Mouse (Mus musculus) forebrain, embryonic 15.5 days (tissue): ENCODE data around the gene Jmjd1c. TPM values are rescaled to one million over a fixed set of nuclear protein-coding genes. Genes with fewer than 3 reads are reported as not detected.

Experiments used
- ATAC-seq: fragments of 200-750 bp; cut with Nextera tagmentation; replicated peaks from 2 replicates; pipeline ENCODE4 v1.8.0; 2017; ENCODE audit warnings: mild to moderate bottlenecking, moderate TSS enrichment, moderate library complexity
- H3K27ac ChIP-seq: fragments of 300-500 bp; sonication (generic); replicated peaks from 2 replicates; pipeline ENCODE4 v1.5.1; 2015; ENCODE audit warnings: mild to moderate bottlenecking, inconsistent platforms
- H3K27me3 ChIP-seq: fragments of 300-500 bp; sonication (generic); 2 replicates; pipeline ENCODE4 v1.6.1; 2015; ENCODE audit warnings: inconsistent platforms
- H3K36me3 ChIP-seq: fragments of 300-500 bp; sonication (generic); 2 replicates; pipeline ENCODE4 v1.6.1; 2015; ENCODE audit warnings: mild to moderate bottlenecking, inconsistent platforms
- H3K4me1 ChIP-seq: fragments of 300-500 bp; sonication (generic); 2 replicates; pipeline ENCODE4 v1.6.1; 2015; ENCODE audit warnings: inconsistent platforms
- H3K4me2 ChIP-seq: fragments of 300-500 bp; sonication (generic); replicated peaks from 2 replicates; pipeline ENCODE4 v1.6.1; 2015; ENCODE audit warnings: mild to moderate bottlenecking, inconsistent platforms
- H3K4me3 ChIP-seq: fragments of 300-500 bp; sonication (generic); 2 replicates; pipeline ENCODE4 v1.5.1; 2015; ENCODE audit warnings: mild to moderate bottlenecking, inconsistent platforms
- H3K9ac ChIP-seq: fragments of 300-500 bp; sonication (generic); replicated peaks from 2 replicates; pipeline ENCODE4 v1.6.1; 2015; ENCODE audit warnings: mild to moderate bottlenecking, inconsistent platforms
- H3K9me3 ChIP-seq: fragments of 300-500 bp; sonication (generic); 2 replicates; pipeline ENCODE4 v1.6.1; 2016; ENCODE audit warnings: inconsistent platforms
- WGBS: fragments of 180-500 bp; shearing (Covaris S2); methylation state at CpG from one replicate; pipeline ENCODE4 v1.1.7; 2015; ENCODE audit warnings: mixed read lengths; 5-methylcytosine and 5-hydroxymethylcytosine counted together
- polyA plus RNA-seq: library from polyadenylated mRNA; unstranded; fragments of >200 nt; fragmentation: Nextera tagmentation; extraction: Ambion mirVana; gene quantifications from 2 replicates; pipeline ENCODE4 v1.2.1, GENCODE M21; 2015

Gene Jmjd1c
- polyA plus RNA-seq, 1 experiment from 2014 or later: 64.1 TPM

DNA sequence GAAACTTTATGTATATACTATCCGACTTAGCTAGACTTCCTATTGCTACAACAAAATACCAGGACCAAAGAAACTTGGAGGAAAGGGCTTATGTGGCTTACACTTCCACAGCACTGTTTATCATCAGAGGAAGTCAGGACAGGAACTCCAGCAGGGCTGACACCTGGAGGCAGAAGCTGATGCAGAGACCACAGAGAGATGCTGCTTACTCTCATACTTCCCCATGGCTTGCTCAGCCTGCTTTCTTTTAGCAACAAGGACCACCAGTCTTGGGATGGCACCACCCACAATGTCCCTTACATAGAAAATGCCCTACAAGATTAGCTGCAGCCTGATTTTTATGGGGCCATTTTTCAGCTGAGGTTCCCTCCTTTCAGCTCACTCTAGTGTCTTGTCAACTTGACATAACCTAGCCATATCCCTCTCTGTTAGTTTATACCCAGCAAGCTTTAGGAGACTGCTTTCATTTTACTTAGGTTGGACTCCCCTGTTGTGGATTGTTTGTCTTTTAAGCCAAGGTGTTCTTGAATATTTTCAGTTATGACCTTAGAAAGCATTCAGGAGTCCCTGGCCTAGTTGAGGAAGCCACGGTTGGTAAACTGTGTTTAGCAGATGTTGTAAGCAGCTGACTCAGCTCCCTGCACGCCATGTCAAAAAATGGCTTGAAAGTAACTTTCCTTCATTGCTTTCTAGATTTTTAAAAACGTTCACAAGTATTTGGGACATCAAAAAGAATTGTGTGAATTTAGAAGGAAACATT, 114.2 kb downstream of the Jmjd1c start:
- WGBS: 84% methylated on average over 4 of the region's 4 CpGs
- Histone ChIP-seq H3K4me2 (no peak overlapping the region), H3K9me3 (no peaks in the 10 kb centered on the region), H3K27ac (peak overlapping the region; percentile 2; the same call in 1 of the 2 replicates), H3K36me3 (no peaks in the 10 kb centered on the region), H3K4me3 (no peak overlapping the region), H3K27me3 (no peaks in the 10 kb centered on the region), H3K9ac (no peak overlapping the region), H3K4me1 (peaks cover 13% of the 10 kb centered on the region)
- ATAC-seq: no peak

- Histone ChIP-seq H3K4me2 (no peak overlapping the region), H3K27ac (no peak overlapping the region), H3K9me3 (no peaks in the 10 kb centered on the region), H3K27me3 (no peaks in the 10 kb centered on the region), H3K36me3 (no peaks in the 10 kb centered on the region), H3K4me1 (peaks cover 13% of the 10 kb centered on the region), H3K4me3 (no peak overlapping the region), H3K9ac (no peak overlapping the region)
- no peak for ATAC-seq
- WGBS: 95% methylated on average over 5 of the region's 5 CpGs
These were observed 116.1 kb downstream of the Jmjd1c start for GRCm38 (mm10) chr10:67212031-67212430.

DNA sequence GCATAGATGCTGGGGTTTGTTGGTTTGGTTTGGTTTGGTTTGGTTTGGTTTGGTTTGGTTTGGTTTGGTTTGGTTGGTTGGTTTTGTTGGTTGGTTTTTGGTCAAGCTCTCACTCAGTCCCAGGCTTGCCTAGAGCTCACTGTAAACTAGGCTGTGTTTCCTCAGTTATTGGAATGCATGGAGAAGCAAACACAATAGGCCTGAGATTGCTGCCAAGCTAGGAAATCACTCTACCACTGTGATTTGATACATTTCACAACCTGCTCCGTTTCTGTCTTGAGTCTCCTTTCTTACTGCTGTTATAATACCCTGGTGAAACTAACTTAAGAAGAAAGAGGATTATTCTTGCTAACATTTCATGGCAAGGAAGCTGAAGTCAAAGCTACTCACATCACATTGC, 117.8 kb downstream of the Jmjd1c start:
- H3K27ac ChIP-seq: no peak overlapping the region
- H3K4me2 ChIP-seq: no peak overlapping the region
- no peak overlapping the region for H3K4me3 ChIP-seq
- H3K4me1 ChIP-seq: peaks cover 13% of the 10 kb centered on the region
- H3K9ac ChIP-seq: no peak overlapping the region
- ATAC-seq: no peak
- no peaks in the 10 kb centered on the region for H3K27me3 ChIP-seq
- no peaks in the 10 kb centered on the region for H3K9me3 ChIP-seq
- WGBS: 12% methylated on average over 1 of the region's 1 CpGs
- peaks cover 8% of the 10 kb centered on the region; the same call in 1 of the 2 replicates for H3K36me3 ChIP-seq

DNA sequence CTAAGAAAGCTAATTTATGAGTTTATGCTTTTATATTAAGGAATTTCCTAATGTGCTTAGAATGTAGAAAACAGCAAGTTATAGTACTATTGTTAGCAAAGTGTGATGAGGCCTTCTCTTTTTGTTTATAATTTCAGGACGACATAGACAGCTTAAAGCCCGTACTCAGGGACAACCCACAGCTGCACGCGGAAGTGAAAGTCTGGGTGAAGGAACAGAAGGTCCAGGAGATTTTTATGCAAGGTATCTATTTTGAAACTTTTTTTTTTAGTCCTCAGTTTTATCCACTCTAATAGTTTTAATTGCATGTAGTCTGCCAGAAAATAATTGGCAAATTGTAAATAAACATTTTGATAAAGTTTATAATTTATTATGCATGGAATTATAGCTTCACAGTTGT, 119.2 kb downstream of the Jmjd1c start:
- Histone ChIP-seq H3K9me3 (no peaks in the 10 kb centered on the region), H3K4me2 (no peak overlapping the region), H3K4me3 (no peak overlapping the region), H3K27ac (no peak overlapping the region), H3K36me3 (peaks cover 22% of the 10 kb centered on the region), H3K27me3 (no peaks in the 10 kb centered on the region), H3K4me1 (peaks cover 14% of the 10 kb centered on the region), H3K9ac (no peak overlapping the region)
- 78% methylated on average over 4 of the region's 4 CpGs for WGBS
- no peak for ATAC-seq

GRCm38 (mm10) chr10:67216872-67217271, 120.9 kb downstream of the Jmjd1c start:
- peaks cover 25% of the 10 kb centered on the region for H3K4me1 ChIP-seq
- H3K9me3 ChIP-seq: no peaks in the 10 kb centered on the region
- H3K27me3 ChIP-seq: no peaks in the 10 kb centered on the region
- no peak overlapping the region for H3K27ac ChIP-seq
- H3K36me3 ChIP-seq: peaks cover 26% of the 10 kb centered on the region
- 0 out of 2 replicates have a peak, but pooled peaks have one; percentile 11 for ATAC-seq
- H3K9ac ChIP-seq: no peak overlapping the region
- H3K4me3 ChIP-seq: no peak overlapping the region
- WGBS: 76% methylated on average over 3 of the region's 3 CpGs
- H3K4me2 ChIP-seq: no peak overlapping the region

GRCm38 (mm10) chr10:67218873-67219565, 123.1 kb downstream of the Jmjd1c start:
- Histone ChIP-seq H3K9me3 (no peaks in the 10 kb centered on the region), H3K9ac (no peak overlapping the region), H3K4me2 (no peak overlapping the region), H3K27me3 (no peaks in the 10 kb centered on the region), H3K4me3 (no peak overlapping the region), H3K27ac (no peak overlapping the region), H3K4me1 (peaks cover 17% of the 10 kb centered on the region), H3K36me3 (peaks cover 28% of the 10 kb centered on the region)
- ATAC-seq: no peak
- WGBS: 94% methylated on average over 18 of the region's 18 CpGs

DNA sequence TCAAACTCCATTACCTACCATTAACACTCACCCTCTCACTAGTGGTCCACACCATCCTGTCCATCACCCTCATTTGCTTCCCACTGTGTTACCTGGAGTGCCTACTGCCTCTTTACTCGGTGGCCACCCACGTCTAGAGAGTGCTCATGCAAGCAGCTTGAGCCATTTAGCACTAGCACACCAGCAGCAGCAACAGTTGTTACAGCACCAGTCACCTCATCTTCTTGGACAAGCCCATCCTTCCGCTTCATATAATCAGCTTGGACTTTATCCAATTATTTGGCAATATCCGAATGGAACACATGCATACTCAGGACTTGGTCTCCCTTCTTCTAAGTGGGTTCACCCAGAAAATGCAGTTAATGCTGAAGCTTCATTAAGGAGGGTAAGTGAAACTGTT, 124.3 kb downstream of the Jmjd1c start:
- H3K4me1 ChIP-seq: peaks cover 12% of the 10 kb centered on the region
- no peaks in the 10 kb centered on the region for H3K9me3 ChIP-seq
- H3K4me2 ChIP-seq: no peak overlapping the region
- H3K27ac ChIP-seq: no peak overlapping the region
- H3K4me3 ChIP-seq: no peak overlapping the region
- no peak for ATAC-seq
- H3K36me3 ChIP-seq: peaks cover 39% of the 10 kb centered on the region
- no peaks in the 10 kb centered on the region for H3K27me3 ChIP-seq
- no peak overlapping the region for H3K9ac ChIP-seq
- WGBS: 64% methylated on average over 4 of the region's 4 CpGs

GRCm38 (mm10) chr10:67221284-67221683, 125.4 kb downstream of the Jmjd1c start:
- WGBS: 35% methylated on average over 5 of the region's 5 CpGs
- no peak for ATAC-seq
- peak overlapping the region; percentile 8; the same call in 1 of the 2 replicates for H3K27ac ChIP-seq

DNA sequence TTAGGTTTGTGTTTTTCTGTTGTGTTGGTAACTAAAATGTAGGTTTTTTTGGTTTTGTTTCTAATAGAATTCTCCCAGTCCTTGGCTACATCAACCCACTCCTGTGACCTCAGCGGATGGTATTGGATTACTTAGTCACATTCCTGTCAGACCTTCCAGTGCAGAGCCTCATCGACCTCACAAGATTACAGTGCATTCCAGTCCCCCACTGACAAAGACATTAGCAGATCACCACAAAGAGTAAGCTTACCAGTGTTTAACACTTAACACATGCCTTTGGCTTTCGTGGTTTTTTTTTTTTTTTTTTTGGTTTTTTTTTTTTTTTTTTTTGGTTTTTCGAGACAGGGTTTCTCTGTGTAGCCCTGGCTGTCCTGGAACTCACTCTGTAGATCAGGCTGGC, 128.0 kb downstream of the Jmjd1c start:
- H3K36me3 ChIP-seq: peaks cover 43% of the 10 kb centered on the region
- no peaks in the 10 kb centered on the region for H3K9me3 ChIP-seq
- ATAC-seq: no peak
- H3K9ac ChIP-seq: no peak overlapping the region
- H3K4me2 ChIP-seq: no peak overlapping the region
- H3K27me3 ChIP-seq: no peaks in the 10 kb centered on the region
- no peak overlapping the region for H3K27ac ChIP-seq
- H3K4me1 ChIP-seq: peaks cover 12% of the 10 kb centered on the region
- H3K4me3 ChIP-seq: no peak overlapping the region
- WGBS: 84% methylated on average over 3 of the region's 4 CpGs

More at GRCm38 (mm10) chr10:67221284-67221683, 125.4 kb downstream of the Jmjd1c start:
- no peaks in the 10 kb centered on the region for H3K27me3 ChIP-seq
- no peak overlapping the region for H3K9ac ChIP-seq
- H3K36me3 ChIP-seq: peaks cover 49% of the 10 kb centered on the region
- no peak overlapping the region for H3K4me2 ChIP-seq
- H3K4me1 ChIP-seq: peaks cover 12% of the 10 kb centered on the region
- H3K9me3 ChIP-seq: no peaks in the 10 kb centered on the region
- H3K4me3 ChIP-seq: no peak overlapping the region

DNA sequence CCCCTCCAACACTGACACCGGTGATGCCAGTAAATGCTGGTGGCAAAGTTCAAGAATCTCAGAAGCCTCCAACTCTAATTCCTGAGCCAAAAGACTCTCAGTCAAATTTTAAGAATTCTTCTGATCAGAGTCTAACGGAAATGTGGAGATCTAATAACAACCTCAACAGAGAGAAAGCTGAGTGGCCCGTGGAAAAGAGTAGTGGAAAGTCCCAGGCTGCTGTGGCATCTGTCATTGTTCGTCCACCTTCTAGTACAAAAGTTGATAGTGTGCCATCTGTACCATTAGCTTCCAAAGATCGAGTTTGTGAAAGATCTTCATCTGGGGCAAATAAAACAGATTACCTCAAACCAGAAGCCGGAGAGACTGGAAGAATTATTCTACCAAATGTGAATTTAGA, 129.6 kb downstream of the Jmjd1c start:
- H3K27me3 ChIP-seq: no peaks in the 10 kb centered on the region
- H3K36me3 ChIP-seq: peaks cover 36% of the 10 kb centered on the region
- H3K4me1 ChIP-seq: peaks cover 8% of the 10 kb centered on the region
- no peak overlapping the region for H3K4me3 ChIP-seq
- H3K4me2 ChIP-seq: no peak overlapping the region
- whole genome bisulfite sequencing: 92% methylated on average over 6 of the region's 6 CpGs
- H3K9ac ChIP-seq: no peak overlapping the region
- ATAC-seq: no peak
- no peaks in the 10 kb centered on the region for H3K9me3 ChIP-seq
- H3K27ac ChIP-seq: no peak overlapping the region

DNA sequence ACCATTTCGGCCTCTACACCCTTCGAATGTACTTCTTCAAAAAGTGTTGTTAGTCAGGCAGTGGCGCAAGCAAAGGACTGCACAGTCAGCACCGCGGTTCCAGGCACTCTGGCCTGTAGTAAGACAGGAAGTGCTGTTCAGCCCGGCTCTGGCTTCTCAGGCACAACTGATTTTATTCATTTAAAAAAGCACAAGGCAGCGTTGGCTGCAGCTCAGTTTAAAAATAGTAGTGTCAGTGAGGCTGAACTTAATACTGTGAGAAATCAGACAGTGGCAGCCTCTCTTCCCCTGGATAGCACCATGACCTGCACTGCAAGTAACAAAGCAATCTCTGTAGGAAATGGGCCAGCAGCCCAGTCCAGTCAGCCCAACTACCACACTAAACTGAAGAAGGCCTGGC, 130.2 kb downstream of the Jmjd1c start:
- no peak overlapping the region for H3K9ac ChIP-seq
- H3K9me3 ChIP-seq: no peaks in the 10 kb centered on the region
- no peak overlapping the region for H3K4me2 ChIP-seq
- ATAC-seq: no peak
- H3K36me3 ChIP-seq: peaks cover 41% of the 10 kb centered on the region
- no peak overlapping the region for H3K4me3 ChIP-seq
- WGBS: 87% methylated on average over 7 of the region's 7 CpGs
- no peaks in the 10 kb centered on the region for H3K27me3 ChIP-seq
- H3K4me1 ChIP-seq: peaks cover 5% of the 10 kb centered on the region
- peak overlapping the region; percentile 46; the same call in 1 of the 2 replicates for H3K27ac ChIP-seq

- peaks cover under 1% of the 10 kb centered on the region; the same call in 1 of the 2 replicates for H3K4me1 ChIP-seq
- H3K4me2 ChIP-seq: no peak overlapping the region
- peak overlapping the region; percentile 46; the same call in 1 of the 2 replicates for H3K27ac ChIP-seq
- WGBS: 84% methylated on average over 14 of the region's 14 CpGs
- no peak overlapping the region for H3K9ac ChIP-seq
- H3K4me3 ChIP-seq: no peak overlapping the region
- ATAC-seq: no peak
- H3K36me3 ChIP-seq: peaks cover 44% of the 10 kb centered on the region
- H3K27me3 ChIP-seq: no peaks in the 10 kb centered on the region
- H3K9me3 ChIP-seq: no peaks in the 10 kb centered on the region
These were observed 130.6 kb downstream of the Jmjd1c start for GRCm38 (mm10) chr10:67226543-67226942.
